Mouse (Mus musculus): ENCODE data around the gene Kcnq1. TPM values are rescaled to one million over a fixed set of nuclear protein-coding genes. Genes with fewer than 3 reads are reported as not detected.
A peak's percentile ranks its signal among the peaks of the same experiment; 100 is the strongest.

Gene Kcnq1
- polyA plus RNA-seq, 1 experiment from 2014 or later, result 13.4 TPM

DNA sequence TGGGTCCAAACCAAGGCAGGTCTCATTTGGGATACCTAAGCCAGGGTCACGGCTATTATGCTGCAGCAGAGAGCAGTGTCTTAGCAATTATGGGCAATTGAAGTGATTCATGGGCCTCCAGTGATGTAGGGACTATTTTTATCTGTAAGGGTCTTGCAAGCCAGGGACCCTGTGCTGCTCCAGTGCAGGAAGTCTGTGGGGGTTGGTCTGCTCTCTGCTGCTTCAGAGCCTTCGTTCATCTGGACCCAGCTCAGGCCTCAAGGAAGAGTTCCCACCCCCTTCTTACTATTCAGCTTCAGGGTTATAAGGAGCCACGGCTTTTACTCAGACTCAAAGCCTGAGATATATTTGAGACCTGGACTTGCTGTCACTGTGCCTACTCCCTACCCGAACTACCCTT lies 227.4 kb downstream of the Kcnq1 start:
- 0 out of 2 replicates have a peak, but pooled peaks cover 4% of the 10 kb centered on the region for H3K9me3 ChIP-seq (replicated peaks; ENCODE audit: low read length)
- H3K27ac ChIP-seq, result no peak overlapping the region
- ATAC-seq (replicated peaks; ENCODE audit: low FRiP score, low read depth), result no peak
- no peak overlapping the region for H3K4me3 ChIP-seq (replicated peaks; ENCODE audit: low read depth, low read length)
- no peak for TF ChIP-seq CTCF (IDR thresholded peaks at IDR 0.05; ENCODE audit: low read depth)
- H3K9ac ChIP-seq (ENCODE audit: low read depth, low read length), result no peak overlapping the region
- H3K4me2 ChIP-seq (ENCODE audit: low read length), result no peak overlapping the region
- H3K4me1 ChIP-seq (replicated peaks; ENCODE audit: insufficient read depth, low read length), result 0 out of 2 replicates have a peak, but pooled peaks cover 4% of the 10 kb centered on the region
- 21% methylated on average over 4 of the region's 4 CpGs for WGBS
- H3K36me3 ChIP-seq (ENCODE audit: insufficient read depth, low read length), result no peaks in the 10 kb centered on the region
- DNase-seq (ENCODE audit: low spot score), result peak; percentile 42
- no peaks in the 10 kb centered on the region for H3K27me3 ChIP-seq (ENCODE audit: insufficient read depth, low read length)

DNA sequence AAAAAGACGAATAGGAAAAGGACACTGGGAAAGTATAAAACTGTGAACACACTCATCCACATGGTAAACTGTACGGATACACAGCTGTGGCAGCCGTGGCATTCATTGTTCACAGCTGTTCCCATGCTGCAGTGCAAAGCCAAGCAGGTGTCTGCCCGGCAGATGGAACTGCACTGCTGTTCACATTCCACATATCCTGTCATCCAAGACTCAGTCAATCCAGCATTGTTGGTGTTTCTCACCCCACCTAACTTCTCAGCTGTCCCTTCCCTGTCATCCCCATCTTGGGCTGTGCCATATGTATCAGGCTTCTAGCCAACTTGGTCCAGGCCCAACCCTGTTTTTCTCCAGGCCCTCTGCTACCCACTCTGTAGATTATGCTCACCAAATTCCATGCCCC lies 232.5 kb downstream of the Kcnq1 start:
- no peaks in the 10 kb centered on the region for H3K27me3 ChIP-seq (ENCODE audit: insufficient read depth, low read length)
- DNase-seq (ENCODE audit: low spot score) (no peak), ATAC-seq (replicated peaks; ENCODE audit: low FRiP score, low read depth) (0 out of 2 replicates have a peak, but pooled peaks have one; percentile 39)
- no peaks in the 10 kb centered on the region for H3K36me3 ChIP-seq (ENCODE audit: insufficient read depth, low read length)
- no peak overlapping the region for H3K4me2 ChIP-seq (ENCODE audit: low read length)
- 0 out of 2 replicates have a peak, but pooled peaks cover 4% of the 10 kb centered on the region for H3K9me3 ChIP-seq (replicated peaks; ENCODE audit: low read length)
- no peak overlapping the region for H3K27ac ChIP-seq
- WGBS, result 42% methylated on average over 4 of the region's 4 CpGs
- H3K9ac ChIP-seq (ENCODE audit: low read depth, low read length), result no peak overlapping the region
- H3K4me1 ChIP-seq (replicated peaks; ENCODE audit: insufficient read depth, low read length), result peaks cover 7% of the 10 kb centered on the region; the same call in 1 of the 2 replicates
- no peak for TF ChIP-seq CTCF (IDR thresholded peaks at IDR 0.05; ENCODE audit: low read depth)
- H3K4me3 ChIP-seq (replicated peaks; ENCODE audit: low read depth, low read length), result no peak overlapping the region

DNA sequence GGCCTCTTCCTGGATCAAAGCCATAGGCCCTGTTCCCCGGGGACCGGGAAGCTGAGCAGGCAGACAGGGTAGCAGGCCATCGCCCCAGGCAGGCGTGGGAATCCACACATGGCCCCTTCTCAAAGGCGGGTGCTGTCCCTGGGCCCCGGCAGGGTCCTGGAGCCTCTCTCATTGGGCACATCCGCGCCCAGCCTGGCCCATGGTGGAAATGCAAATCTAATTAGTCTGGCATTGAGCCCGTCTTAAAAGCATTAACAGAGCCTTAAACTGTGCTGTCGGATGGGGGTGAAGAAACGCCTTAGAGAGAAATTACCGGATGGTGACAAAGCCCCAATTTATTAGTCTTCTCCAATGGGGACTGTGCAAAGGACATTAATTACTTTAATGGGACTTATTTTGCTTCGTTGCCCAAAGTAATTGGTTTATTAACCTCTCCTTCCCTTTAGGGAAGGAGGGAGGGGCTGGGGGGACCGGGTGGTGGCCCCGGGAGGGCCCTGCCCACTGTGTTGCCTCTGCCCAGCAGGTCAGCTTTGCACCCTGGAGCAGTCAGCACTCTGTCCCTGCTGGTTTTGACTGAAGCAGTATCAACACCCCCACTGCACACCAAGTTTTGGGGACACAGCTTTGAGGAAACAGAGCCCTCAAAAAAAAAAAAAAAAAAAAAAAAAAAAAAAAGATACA lies 234.6 kb downstream of the Kcnq1 start:
- Histone ChIP-seq H3K9me3 (replicated peaks; ENCODE audit: low read length) (0 out of 2 replicates have a peak, but pooled peaks cover 4% of the 10 kb centered on the region), H3K4me3 (replicated peaks; ENCODE audit: low read depth, low read length) (no peak overlapping the region), H3K4me1 (replicated peaks; ENCODE audit: insufficient read depth, low read length) (peaks cover 11% of the 10 kb centered on the region; the same call in 1 of the 2 replicates), H3K27ac (no peak overlapping the region), H3K4me2 (ENCODE audit: low read length) (no peak overlapping the region), H3K36me3 (ENCODE audit: insufficient read depth, low read length) (no peaks in the 10 kb centered on the region), H3K27me3 (ENCODE audit: insufficient read depth, low read length) (no peaks in the 10 kb centered on the region), H3K9ac (ENCODE audit: low read depth, low read length) (no peak overlapping the region)
- WGBS, result 34% methylated on average over 15 of the region's 15 CpGs
- DNase-seq (ENCODE audit: low spot score), result no peak
- no peak for TF ChIP-seq CTCF (IDR thresholded peaks at IDR 0.05; ENCODE audit: low read depth)
- ATAC-seq (replicated peaks; ENCODE audit: low FRiP score, low read depth), result 0 out of 2 replicates have a peak, but pooled peaks have one; percentile 49

DNA sequence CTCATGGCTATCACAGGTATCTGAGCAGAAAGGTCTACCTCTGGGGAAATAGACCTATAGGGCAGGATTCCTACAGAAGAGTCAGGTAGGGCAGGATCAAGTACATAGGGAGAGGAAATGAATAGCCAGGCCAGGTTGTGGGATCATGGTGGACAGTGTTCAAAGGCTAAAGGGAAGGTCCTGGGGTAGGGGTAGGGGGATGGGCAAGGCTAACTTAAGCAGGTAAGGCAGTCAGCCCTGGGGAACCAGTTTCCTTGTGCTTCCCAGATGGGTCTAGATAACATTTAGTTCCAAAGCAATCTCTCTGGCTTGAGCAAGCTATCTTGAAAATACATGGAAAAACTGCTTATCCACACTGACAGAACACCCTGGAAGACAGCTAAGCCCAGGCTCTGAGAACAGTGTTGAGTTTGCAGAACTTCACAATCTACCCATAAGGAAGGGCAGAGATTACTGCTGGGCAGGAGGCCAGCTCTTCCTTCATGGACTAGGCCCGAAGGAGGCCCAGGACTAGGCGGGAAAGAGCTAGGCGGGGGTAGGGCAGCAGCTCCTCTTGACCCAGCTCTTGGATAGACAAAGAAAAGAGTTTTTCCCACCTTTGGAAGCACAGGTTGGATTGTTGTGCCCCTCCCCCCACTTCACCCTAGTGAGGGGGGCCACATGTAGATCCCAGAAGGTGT lies 235.3 kb downstream of the Kcnq1 start:
- H3K9me3 ChIP-seq (replicated peaks; ENCODE audit: low read length), result 0 out of 2 replicates have a peak, but pooled peaks cover 4% of the 10 kb centered on the region
- H3K27me3 ChIP-seq (ENCODE audit: insufficient read depth, low read length), result no peaks in the 10 kb centered on the region
- H3K9ac ChIP-seq (ENCODE audit: low read depth, low read length), result no peak overlapping the region
- 56% methylated on average over 3 of the region's 3 CpGs for WGBS
- peaks cover 11% of the 10 kb centered on the region; the same call in 1 of the 2 replicates for H3K4me1 ChIP-seq (replicated peaks; ENCODE audit: insufficient read depth, low read length)
- no peak overlapping the region for H3K4me2 ChIP-seq (ENCODE audit: low read length)
- DNase-seq (ENCODE audit: low spot score) (no peak), ATAC-seq (replicated peaks; ENCODE audit: low FRiP score, low read depth) (no peak)
- no peak for TF ChIP-seq CTCF (IDR thresholded peaks at IDR 0.05; ENCODE audit: low read depth)
- no peak overlapping the region for H3K27ac ChIP-seq
- no peak overlapping the region for H3K4me3 ChIP-seq (replicated peaks; ENCODE audit: low read depth, low read length)
- no peaks in the 10 kb centered on the region for H3K36me3 ChIP-seq (ENCODE audit: insufficient read depth, low read length)

DNA sequence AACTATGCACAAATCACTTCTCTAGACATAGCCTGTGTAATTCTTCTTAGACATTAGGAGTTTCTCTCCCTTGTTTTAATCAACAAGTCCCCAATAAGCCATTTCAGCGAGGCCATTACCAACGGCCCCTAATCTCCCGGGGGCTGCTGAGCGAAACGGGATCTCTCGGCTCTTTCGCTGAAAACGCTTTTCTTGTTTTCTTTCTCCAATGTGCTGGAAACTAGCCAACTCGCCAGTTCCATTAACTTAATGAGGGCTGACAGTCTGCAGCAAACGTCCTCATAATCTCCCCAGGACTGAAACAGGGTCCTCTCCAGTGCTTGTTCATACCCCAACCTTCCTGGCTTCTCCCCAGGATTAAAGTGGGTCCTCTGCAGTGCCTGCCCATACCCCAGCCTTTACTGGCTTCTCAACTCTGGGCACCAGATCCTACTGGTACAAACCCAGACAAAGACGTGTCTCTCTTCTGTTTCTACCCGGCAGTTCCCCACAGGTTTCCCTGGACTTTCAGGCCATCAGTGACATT lies 237.7 kb downstream of the Kcnq1 start:
- WGBS, result 11% methylated on average over 12 of the region's 12 CpGs

DNA sequence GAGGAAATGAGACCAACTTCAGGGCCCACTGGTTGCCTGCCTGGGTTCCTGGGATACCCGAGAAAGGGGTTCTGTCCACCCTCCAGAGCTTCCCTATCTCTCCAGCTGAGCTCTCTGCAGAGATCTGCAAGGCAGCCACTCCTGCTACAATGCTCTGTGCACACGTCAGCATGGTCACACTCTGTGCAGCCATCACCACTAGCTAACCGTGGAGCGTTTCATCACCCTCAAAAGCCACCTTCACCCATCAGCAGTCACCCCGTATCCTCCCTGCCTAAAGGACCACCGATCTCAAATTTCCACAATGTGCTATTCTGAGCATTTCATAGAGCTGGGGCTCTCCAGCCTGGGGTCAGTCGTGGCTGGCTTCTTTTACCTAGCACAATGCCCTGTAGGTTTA lies 243.1 kb downstream of the Kcnq1 start:
- no peak for TF ChIP-seq CTCF (IDR thresholded peaks at IDR 0.05; ENCODE audit: low read depth)

More for the DNA sequence above, 237.7 kb downstream of the Kcnq1 start:
- H3K9ac ChIP-seq (ENCODE audit: low read depth, low read length), result no peak overlapping the region
- no peaks in the 10 kb centered on the region for H3K36me3 ChIP-seq (ENCODE audit: insufficient read depth, low read length)
- no peak for TF ChIP-seq CTCF (IDR thresholded peaks at IDR 0.05; ENCODE audit: low read depth)
- ATAC-seq (replicated peaks; ENCODE audit: low FRiP score, low read depth), result no peak
- peaks cover 11% of the 10 kb centered on the region; the same call in 1 of the 2 replicates for H3K4me1 ChIP-seq (replicated peaks; ENCODE audit: insufficient read depth, low read length)
- H3K4me2 ChIP-seq (ENCODE audit: low read length), result no peak overlapping the region
- H3K27ac ChIP-seq, result no peak overlapping the region
- no peak overlapping the region for H3K4me3 ChIP-seq (replicated peaks; ENCODE audit: low read depth, low read length)
- DNase-seq (ENCODE audit: low spot score), result peak; percentile 75
- no peaks in the 10 kb centered on the region for H3K27me3 ChIP-seq (ENCODE audit: insufficient read depth, low read length)
- H3K9me3 ChIP-seq (replicated peaks; ENCODE audit: low read length), result no peaks in the 10 kb centered on the region

More for the DNA sequence above, 243.1 kb downstream of the Kcnq1 start:
- Histone ChIP-seq H3K9me3 (replicated peaks; ENCODE audit: low read length) (no peaks in the 10 kb centered on the region), H3K27ac (no peak overlapping the region), H3K36me3 (ENCODE audit: insufficient read depth, low read length) (no peaks in the 10 kb centered on the region), H3K9ac (ENCODE audit: low read depth, low read length) (no peak overlapping the region), H3K4me2 (ENCODE audit: low read length) (no peak overlapping the region), H3K27me3 (ENCODE audit: insufficient read depth, low read length) (no peaks in the 10 kb centered on the region), H3K4me1 (replicated peaks; ENCODE audit: insufficient read depth, low read length) (no peaks in the 10 kb centered on the region), H3K4me3 (replicated peaks; ENCODE audit: low read depth, low read length) (no peak overlapping the region)
- ATAC-seq (replicated peaks; ENCODE audit: low FRiP score, low read depth) (no peak), DNase-seq (ENCODE audit: low spot score) (no peak)
- WGBS, result 53% methylated on average over 7 of the region's 7 CpGs
